In the genomic region with DNA sequence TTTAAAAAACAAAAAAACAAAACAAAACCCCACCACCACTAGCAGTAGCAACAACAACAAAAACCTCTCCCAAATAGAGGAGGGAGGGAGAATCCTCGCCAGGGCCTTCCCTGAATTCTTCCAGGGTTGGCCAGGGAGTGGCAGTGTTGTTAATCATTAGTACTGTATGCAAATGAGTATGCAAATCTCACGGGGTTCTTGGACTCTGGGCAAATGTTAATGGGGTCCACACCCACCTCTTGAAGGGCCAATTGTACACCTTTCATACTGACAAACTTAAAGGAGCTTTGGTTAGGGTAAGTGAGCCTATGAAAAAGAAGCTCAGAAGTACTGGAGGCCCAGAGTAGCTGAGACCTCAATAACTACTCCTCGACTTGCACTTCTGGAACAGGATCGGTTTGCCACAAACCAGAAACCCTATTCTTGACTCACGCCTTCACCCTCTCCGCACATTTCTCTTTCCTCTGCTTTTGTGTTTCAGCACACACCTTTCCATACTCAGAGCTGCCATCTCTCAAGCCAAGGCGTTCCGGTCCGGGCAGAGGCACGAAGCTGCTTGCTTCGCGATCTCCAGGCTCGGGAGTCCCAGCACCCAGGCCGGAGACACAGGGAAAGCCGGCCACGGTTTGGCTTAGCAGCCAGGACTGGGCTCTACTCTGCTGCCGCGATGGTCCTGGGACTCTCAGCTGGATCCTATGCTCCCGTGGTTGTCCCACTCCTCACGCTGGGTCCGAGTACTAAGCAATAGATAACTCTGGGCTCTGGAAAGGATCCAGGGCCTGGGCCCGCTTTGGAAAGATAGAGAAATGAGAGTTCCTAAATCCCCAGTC, we compare ENCODE assay signal across 9 mouse cellular contexts. TPM values are rescaled to one million over a fixed set of nuclear protein-coding genes. Genes with fewer than 3 reads are reported as not detected.
DNase-seq lines count a peak whose midpoint lies in the region; ATAC-seq and TF ChIP-seq lines count a peak whose summit lies in the region.
"Had no signal": no experiment of that assay in that cellular context is flagged by ENCODE, and none has a peak within 500 bp of the region (broad histone marks: within the 10 kb centered on the region; RNA-seq: fewer than 3 reads in every experiment).

No protein-coding gene starts in this region.

- TF ChIP-seq CTCF in liver, postnatal 0 days (IDR thresholded peaks at IDR 0.05; ENCODE audit: low read depth) = peak; percentile 21; the same call in 1 of the 2 replicates

- peaks cover 24% of the 10 kb centered on the region for H3K4me1 ChIP-seq in megakaryocyte, embryonic 14.5 days
- peaks cover 3% of the 10 kb centered on the region for H3K4me1 ChIP-seq in embryonic facial prominence, embryonic 11.5 days (ENCODE audit: control insufficient read depth, insufficient read depth, low read length)
- H3K4me1 ChIP-seq in heart, embryonic 16.5 days (ENCODE audit: control insufficient read depth, insufficient read depth, low read length) = peaks cover 10% of the 10 kb centered on the region; the same call in 1 of the 2 replicates
- H3K4me1 ChIP-seq in liver, postnatal 0 days (ENCODE audit: insufficient read depth) = peaks cover 4% of the 10 kb centered on the region

- no peaks in the 10 kb centered on the region for H3K9me3 ChIP-seq in megakaryocyte, embryonic 14.5 days
- no peaks in the 10 kb centered on the region for H3K9me3 ChIP-seq in embryonic facial prominence, embryonic 11.5 days (replicated peaks; ENCODE audit: control insufficient read depth, low read length)
- no peaks in the 10 kb centered on the region for H3K9me3 ChIP-seq in heart, embryonic 16.5 days (replicated peaks; ENCODE audit: control insufficient read depth, low read length)
- no peaks in the 10 kb centered on the region for H3K9me3 ChIP-seq in liver, postnatal 0 days (ENCODE audit: low read length)

- H3K4me2 ChIP-seq in embryonic facial prominence, embryonic 11.5 days (ENCODE audit: low read depth, low read length) = peak overlapping the region; percentile 100
- H3K4me2 ChIP-seq in heart, embryonic 16.5 days (ENCODE audit: low read depth, low read length) = peak overlapping the region; percentile 99
- H3K4me2 ChIP-seq in liver, postnatal 0 days (ENCODE audit: low read depth, low read length) = peak overlapping the region; percentile 42

- H3K36me3 ChIP-seq in megakaryocyte, embryonic 14.5 days (replicated peaks; ENCODE audit: low read length) = no peaks in the 10 kb centered on the region
- no peaks in the 10 kb centered on the region for H3K36me3 ChIP-seq in embryonic facial prominence, embryonic 11.5 days (replicated peaks; ENCODE audit: control insufficient read depth, insufficient read depth, low read depth, low read length)
- H3K36me3 ChIP-seq in heart, embryonic 16.5 days (ENCODE audit: control insufficient read depth, insufficient read depth) = no peaks in the 10 kb centered on the region
- no peaks in the 10 kb centered on the region for H3K36me3 ChIP-seq in liver, postnatal 0 days (replicated peaks; ENCODE audit: insufficient read depth, low read length)
- H3K36me3 ChIP-seq: G1E had no signal

- H3K27ac ChIP-seq in embryonic facial prominence, embryonic 11.5 days (replicated peaks; ENCODE audit: low read depth, low read length) = no peak overlapping the region
- no peak overlapping the region for H3K27ac ChIP-seq in heart, embryonic 16.5 days (ENCODE audit: low read length)
- H3K27ac ChIP-seq in liver, postnatal 0 days (ENCODE audit: low read depth) = no peak overlapping the region

- no peak overlapping the region for H3K9ac ChIP-seq in embryonic facial prominence, embryonic 11.5 days (replicated peaks; ENCODE audit: low read length)
- H3K9ac ChIP-seq in heart, embryonic 16.5 days (ENCODE audit: low read length) = peak overlapping the region; percentile 41; the same call in 1 of the 2 replicates
- H3K9ac ChIP-seq in liver, postnatal 0 days (replicated peaks) = no peak overlapping the region

- peak; percentile 51 for DNase-seq in embryonic facial prominence, embryonic 11.5 days (ENCODE audit: low spot score)
- DNase-seq in kidney, postnatal 25 days = peak; percentile 25 to 49
- DNase-seq in liver, postnatal 0 days = no peak
- DNase-seq in right cerebral cortex, postnatal 14 days = peak; percentile 51
- no peak for DNase-seq in spleen, postnatal 14 days (ENCODE audit: low spot score in 2 of 2)

- no peak for TF ChIP-seq EP300 in liver, postnatal 0 days (IDR thresholded peaks at IDR 0.05; ENCODE audit: low read depth)

- no peak for ATAC-seq in megakaryocyte, adult 5-6 weeks (ENCODE audit: poor library complexity, severe bottlenecking)
- no peak; the same call in 1 of the 2 replicates for ATAC-seq in embryonic facial prominence, embryonic 11.5 days (replicated peaks; ENCODE audit: insufficient number of reproducible peaks, low FRiP score, low TSS enrichment, low read depth)
- 0 out of 2 replicates have a peak, but pooled peaks have one; percentile 26 for ATAC-seq in heart, embryonic 16.5 days (replicated peaks; ENCODE audit: extremely low read depth, insufficient read depth, low FRiP score)
- no peak for ATAC-seq in liver, postnatal 0 days

- 3% methylated on average over 22 of the region's 22 CpGs for WGBS in embryonic facial prominence, embryonic 11.5 days
- WGBS in heart, embryonic 16.5 days = 3% methylated on average over 22 of the region's 22 CpGs
- 1% methylated on average over 22 of the region's 22 CpGs for WGBS in liver, postnatal 0 days (ENCODE audit: insufficient replicate concordance)

- H3K27me3 ChIP-seq in megakaryocyte, embryonic 14.5 days (replicated peaks) = peaks cover 87% of the 10 kb centered on the region
- peaks cover 36% of the 10 kb centered on the region for H3K27me3 ChIP-seq in embryonic facial prominence, embryonic 11.5 days (ENCODE audit: control insufficient read depth, insufficient read depth, low read length)
- H3K27me3 ChIP-seq in heart, embryonic 16.5 days (ENCODE audit: control insufficient read depth, insufficient read depth, low read length) = peaks cover 32% of the 10 kb centered on the region
- peaks cover 58% of the 10 kb centered on the region for H3K27me3 ChIP-seq in liver, postnatal 0 days (ENCODE audit: insufficient read depth, low read length)

- H3K4me3 ChIP-seq in megakaryocyte, embryonic 14.5 days (replicated peaks) = peak overlapping the region; percentile 51
- H3K4me3 ChIP-seq in embryonic facial prominence, embryonic 11.5 days (ENCODE audit: low read depth, low read length) = peak overlapping the region; percentile 55; the same call in 1 of the 2 replicates
- H3K4me3 ChIP-seq in heart, embryonic 16.5 days (ENCODE audit: low read length) = peak overlapping the region; percentile 65
- H3K4me3 ChIP-seq in liver, postnatal 0 days (ENCODE audit: low read depth, low read length) = no peak overlapping the region

RNA-seq across cellular contexts. Expression of gene Kcnd3, which starts 1.3 kb away (rescaled TPM):
- not detected in 2 replicates for polyA plus RNA-seq in megakaryocyte, embryonic 14.5 days (2012; ENCODE audit: insufficient read depth, low replicate concordance)
- not detected in 2 replicates for total RNA-seq in megakaryocyte, adult 5-6 weeks (2015)
- total RNA-seq in megakaryocyte, adult 5-6 weeks (2017) = not detected in 2 replicates
- 0.53 and 0.59 TPM in 2 replicates for polyA plus RNA-seq in embryonic facial prominence, embryonic 11.5 days (2014; fragmentation: Nextera tagmentation; extraction: Ambion mirVana)
- polyA plus RNA-seq in heart, embryonic 16.5 days (2015; fragmentation: Nextera tagmentation; extraction: Ambion mirVana) = 0.51 and 0.62 TPM in 2 replicates
- 0.02 and 0.05 TPM in 2 replicates for polyA plus RNA-seq in liver, postnatal 0 days (2015; fragmentation: Nextera tagmentation; extraction: Ambion mirVana)
- polyA plus RNA-seq: G1E had no signal

Comparison
In these comparisons a context has a peak if more than half of its experiments do, and no peak if none do; other contexts are left out.
1. DNase-seq: peak in embryonic facial prominence, embryonic 11.5 days (single experiment), kidney, postnatal 25 days (2 of 2) and right cerebral cortex, postnatal 14 days (single experiment); none in liver, postnatal 0 days (single experiment) and spleen, postnatal 14 days (0 of 2).
2. H3K4me2 ChIP-seq: peak in every context shown above with its lines; median percentile 100 in embryonic facial prominence, embryonic 11.5 days; 99 in heart, embryonic 16.5 days; 42 in liver, postnatal 0 days.